In the genomic region with DNA sequence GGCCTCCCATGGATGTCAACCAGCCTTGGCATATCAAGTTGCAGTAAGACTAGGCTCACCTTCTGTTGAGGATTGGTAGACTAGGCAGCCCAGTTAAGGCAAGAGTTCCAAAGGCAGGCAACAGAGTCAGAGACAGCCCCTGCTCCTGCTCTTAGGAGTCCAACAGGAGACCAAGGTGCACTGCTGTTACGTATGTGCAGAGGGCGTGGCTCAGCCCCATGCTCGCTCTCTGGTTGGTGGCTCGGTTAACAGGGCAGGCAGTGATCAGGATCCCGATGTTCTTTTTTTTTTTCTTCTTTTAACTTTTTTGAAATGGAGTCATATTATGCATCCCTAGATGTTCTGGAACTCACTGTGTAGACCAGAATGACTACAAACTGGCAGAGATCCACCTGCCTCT, we compare ENCODE assay signal across 20 mouse cellular contexts. TPM values are rescaled to one million over a fixed set of nuclear protein-coding genes. Genes with fewer than 3 reads are reported as not detected.
A peak's percentile ranks its signal among the peaks of the same experiment; 100 is the strongest.
DNase-seq lines count a peak whose midpoint lies in the region; ATAC-seq and TF ChIP-seq lines count a peak whose summit lies in the region.
"Had no signal": no experiment of that assay in that cellular context is flagged by ENCODE, and none has a peak within 500 bp of the region (broad histone marks: within the 10 kb centered on the region; RNA-seq: fewer than 3 reads in every experiment).

No protein-coding gene starts in this region.

- peak; percentile 70 for DNase-seq in liver
- no peak for DNase-seq in liver, embryonic 11.5 days (ENCODE audit: low spot score)
- DNase-seq in cerebellum, postnatal 4 days (ENCODE audit: low spot score in 2 of 2), result no peak
- no peak for DNase-seq in adrenal gland, postnatal 36 days
- DNase-seq: cerebellum, adult 18-20 months; cerebellum, postnatal 14 days; kidney, adult 18-20 months; kidney, postnatal 10 days; lung, embryonic 14.5 days; lung, postnatal 36 days; thymus, adult 18-20 months had no signal

- no peaks in the 10 kb centered on the region for H3K9me3 ChIP-seq in liver, embryonic 11.5 days (ENCODE audit: control insufficient read depth, low read length)
- H3K9me3 ChIP-seq in liver, embryonic 12.5 days (replicated peaks), result no peaks in the 10 kb centered on the region
- H3K9me3 ChIP-seq in intestine, embryonic 16.5 days (ENCODE audit: control insufficient read depth, low read length), result no peaks in the 10 kb centered on the region
- H3K9me3 ChIP-seq: embryonic facial prominence, embryonic 12.5 days; heart, embryonic 10.5 days; limb, embryonic 12.5 days; megakaryocyte, embryonic 14.5 days; midbrain, embryonic 13.5 days had no signal

- H3K4me3 ChIP-seq in liver, embryonic 11.5 days (ENCODE audit: low read depth, low read length), result no peak overlapping the region
- H3K4me3 ChIP-seq in liver, embryonic 12.5 days, result no peak overlapping the region
- H3K4me3 ChIP-seq in small intestine, adult 2 months (ENCODE audit: low read depth, low read length), result no peak overlapping the region
- no peak overlapping the region for H3K4me3 ChIP-seq in intestine, embryonic 16.5 days (ENCODE audit: low read length)
- H3K4me3 ChIP-seq: embryonic facial prominence, embryonic 12.5 days; heart, embryonic 10.5 days; limb, embryonic 12.5 days; megakaryocyte, embryonic 14.5 days; midbrain, embryonic 13.5 days had no signal

- H3K27ac ChIP-seq in liver, embryonic 11.5 days (ENCODE audit: low read depth, low read length), result no peak overlapping the region
- no peak overlapping the region for H3K27ac ChIP-seq in liver, embryonic 12.5 days
- H3K27ac ChIP-seq in small intestine, adult 2 months (ENCODE audit: insufficient read depth, low read depth, low read length), result 0 out of 2 replicates have a peak overlapping the region, but pooled peaks have one; percentile 51
- H3K27ac ChIP-seq in intestine, embryonic 16.5 days (ENCODE audit: low read length), result no peak overlapping the region
- H3K27ac ChIP-seq: embryonic facial prominence, embryonic 12.5 days; limb, embryonic 12.5 days; midbrain, embryonic 13.5 days had no signal

- peaks cover 33% of the 10 kb centered on the region for H3K4me1 ChIP-seq in liver, embryonic 11.5 days (replicated peaks; ENCODE audit: control insufficient read depth, insufficient read depth, low read length)
- H3K4me1 ChIP-seq in liver, embryonic 12.5 days, result peaks cover 61% of the 10 kb centered on the region
- H3K4me1 ChIP-seq in small intestine, adult 2 months (ENCODE audit: control insufficient read depth, insufficient read depth, insufficient read length, low read length), result peaks cover 40% of the 10 kb centered on the region
- peaks cover 22% of the 10 kb centered on the region for H3K4me1 ChIP-seq in intestine, embryonic 16.5 days (ENCODE audit: control insufficient read depth, insufficient read depth, low read length)

- no peak overlapping the region for H3K4me2 ChIP-seq in liver, embryonic 11.5 days
- H3K4me2 ChIP-seq in liver, embryonic 12.5 days, result no peak overlapping the region
- H3K4me2 ChIP-seq in intestine, embryonic 16.5 days (ENCODE audit: low read depth, low read length), result no peak overlapping the region
- H3K4me2 ChIP-seq: embryonic facial prominence, embryonic 12.5 days; limb, embryonic 12.5 days; lung, embryonic 14.5 days; midbrain, embryonic 13.5 days had no signal

- H3K9ac ChIP-seq in liver, embryonic 11.5 days (ENCODE audit: low read depth, low read length), result no peak overlapping the region
- 0 out of 2 replicates have a peak overlapping the region, but pooled peaks have one; percentile 37 for H3K9ac ChIP-seq in liver, embryonic 12.5 days
- no peak overlapping the region for H3K9ac ChIP-seq in intestine, embryonic 16.5 days (ENCODE audit: low read depth, low read length)
- H3K9ac ChIP-seq: embryonic facial prominence, embryonic 12.5 days; limb, embryonic 12.5 days; lung, embryonic 14.5 days; midbrain, embryonic 13.5 days had no signal

- ATAC-seq in liver, embryonic 11.5 days (replicated peaks; ENCODE audit: low FRiP score), result no peak
- ATAC-seq in liver, embryonic 12.5 days, result no peak
- ATAC-seq in intestine, embryonic 16.5 days, result no peak
- ATAC-seq: forebrain, embryonic 14.5 days; midbrain, embryonic 13.5 days had no signal

- H3K36me3 ChIP-seq in liver, embryonic 11.5 days (ENCODE audit: control insufficient read depth, insufficient read depth, low read length), result no peaks in the 10 kb centered on the region
- H3K36me3 ChIP-seq in liver, embryonic 12.5 days, result no peaks in the 10 kb centered on the region
- H3K36me3 ChIP-seq in small intestine, adult 2 months (ENCODE audit: control insufficient read depth, insufficient read depth, low read length), result no peaks in the 10 kb centered on the region
- H3K36me3 ChIP-seq in intestine, embryonic 16.5 days (ENCODE audit: control insufficient read depth, insufficient read depth, low read length), result no peaks in the 10 kb centered on the region
- H3K36me3 ChIP-seq: embryonic facial prominence, embryonic 12.5 days; heart, embryonic 10.5 days; limb, embryonic 12.5 days; midbrain, embryonic 13.5 days had no signal

- no peak for TF ChIP-seq CTCF in small intestine, adult 2 months (IDR thresholded peaks at IDR 0.05; ENCODE audit: extremely low read depth, insufficient read length, insufficient replicate concordance, low read depth, low read length)

- no peaks in the 10 kb centered on the region for H3K27me3 ChIP-seq in liver, embryonic 11.5 days (replicated peaks; ENCODE audit: control insufficient read depth, insufficient read depth, low read length)
- H3K27me3 ChIP-seq in liver, embryonic 12.5 days (replicated peaks), result no peaks in the 10 kb centered on the region
- no peaks in the 10 kb centered on the region for H3K27me3 ChIP-seq in small intestine, adult 2 months (ENCODE audit: control insufficient read depth, insufficient read depth, low read length)
- no peaks in the 10 kb centered on the region for H3K27me3 ChIP-seq in intestine, embryonic 16.5 days (replicated peaks; ENCODE audit: control insufficient read depth, insufficient read depth, low read length)
- H3K27me3 ChIP-seq: embryonic facial prominence, embryonic 12.5 days; limb, embryonic 12.5 days; megakaryocyte, embryonic 14.5 days had no signal

- TF ChIP-seq POLR2A in small intestine, adult 2 months (IDR thresholded peaks at IDR 0.05; ENCODE audit: low read depth, low read length), result no peak

- WGBS in liver, embryonic 11.5 days, result 81% methylated on average over 5 of the region's 5 CpGs
- WGBS in liver, embryonic 12.5 days (ENCODE audit: insufficient replicate concordance), result 76% methylated on average over 5 of the region's 5 CpGs
- WGBS in small intestine, adult 2 months, result 41% methylated on average over 5 of the region's 5 CpGs
- 78% methylated on average over 5 of the region's 5 CpGs for WGBS in intestine, embryonic 16.5 days

RNA-seq across cellular contexts. Expression of a gene that starts 30.5 kb away (rescaled TPM):
- 92.2 and 109 TPM in 2 replicates for polyA plus RNA-seq in liver, embryonic 11.5 days (2014; fragmentation: Nextera tagmentation; extraction: Ambion mirVana)
- polyA plus RNA-seq in liver, embryonic 12.5 days (2016; fragmentation: Nextera tagmentation; extraction: Ambion mirVana), result 95.7 and 96.9 TPM in 2 replicates
- polyA plus RNA-seq in small intestine, adult 2 months (2012; rRNA removed), result 8.3 and 17.1 TPM in 2 replicates
- 10 to 100 TPM; 34.4 to 62.7 TPM for total RNA-seq in adrenal gland, postnatal 36 days (2021)
- 48.3 and 48.8 TPM in 2 replicates for polyA plus RNA-seq in intestine, embryonic 16.5 days (2015; fragmentation: Nextera tagmentation; extraction: Ambion mirVana)
